24 mouse cellular contexts compared by ENCODE assay signal in genomic region chr14:110179166-110179565, GRCm38 (mm10).
A peak's percentile ranks its signal among the peaks of the same experiment; 100 is the strongest.
DNase-seq lines count a peak whose midpoint lies in the region; ATAC-seq and TF ChIP-seq lines count a peak whose summit lies in the region.
"Had no signal": no experiment of that assay in that cellular context is flagged by ENCODE, and none has a peak within 500 bp of the region (broad histone marks: within the 10 kb centered on the region; RNA-seq: fewer than 3 reads in every experiment).

No protein-coding gene starts in this region.

- TF ChIP-seq CTCF in kidney, postnatal 0 days (IDR thresholded peaks at IDR 0.05; ENCODE audit: low read depth) = no peak
- no peak for TF ChIP-seq CTCF in MEL (IDR thresholded peaks at IDR 0.05 in 2 of 3, conservative IDR thresholded peaks at IDR 0.05 in 1 of 3; ENCODE audit: control insufficient read depth in 1 of 3, insufficient read depth in 1 of 3, low read depth in 2 of 3, low read length in 3 of 3, poor library complexity in 1 of 3, severe bottlenecking in 1 of 3)
- no peak for TF ChIP-seq CTCF in cerebellum, adult 2 months (IDR thresholded peaks at IDR 0.05; ENCODE audit: borderline replicate concordance, insufficient read depth, low read depth, low read length)

- peak; percentile 62; the same call in 1 of the 2 replicates for ATAC-seq in kidney, embryonic 15.5 days (replicated peaks; ENCODE audit: low FRiP score)
- ATAC-seq in kidney, postnatal 0 days (replicated peaks; ENCODE audit: low FRiP score, low read depth) = no peak
- ATAC-seq: activated CD4-positive, CD25-positive, alpha-beta regulatory T cell, adult 4 months; forebrain, embryonic 14.5 days; forebrain, embryonic 16.5 days; Patski had no signal

- no peak for TF ChIP-seq EP300 in MEL (IDR thresholded peaks at IDR 0.05; ENCODE audit: low read depth in 1 of 2, low read length in 2 of 2)

- H3K36me3 ChIP-seq in kidney, embryonic 15.5 days = no peaks in the 10 kb centered on the region
- H3K36me3 ChIP-seq in kidney, postnatal 0 days (ENCODE audit: insufficient read depth, low read length) = no peaks in the 10 kb centered on the region
- H3K36me3 ChIP-seq in MEL (ENCODE audit: control insufficient read depth in 1 of 2, insufficient read depth in 2 of 2, low read length in 2 of 2) = peaks cover 0 to 2% of the 10 kb centered on the region in 2 experiments; a peak in 1 of 4 replicates
- H3K36me3 ChIP-seq: embryonic facial prominence, embryonic 13.5 days; embryonic facial prominence, embryonic 15.5 days; forebrain, embryonic 10.5 days; forebrain, embryonic 12.5 days had no signal

- H3K27ac ChIP-seq in kidney, embryonic 15.5 days = no peak overlapping the region
- H3K27ac ChIP-seq in kidney, postnatal 0 days = no peak overlapping the region
- no peak overlapping the region for H3K27ac ChIP-seq in MEL (ENCODE audit: control insufficient read depth, low read depth, low read length)
- no peak overlapping the region for H3K27ac ChIP-seq in cerebellum, adult 2 months (ENCODE audit: insufficient read depth, low read length)
- H3K27ac ChIP-seq: embryonic facial prominence, embryonic 13.5 days; embryonic facial prominence, embryonic 15.5 days; forebrain, embryonic 10.5 days; forebrain, embryonic 12.5 days had no signal

- no peak for TF ChIP-seq POLR2A in MEL (IDR thresholded peaks at IDR 0.05; ENCODE audit: control insufficient read depth in 1 of 2, insufficient read depth in 1 of 2, low read depth in 1 of 2, low read length in 2 of 2, poor library complexity in 1 of 2)
- TF ChIP-seq POLR2A in cerebellum, adult 2 months (IDR thresholded peaks at IDR 0.05; ENCODE audit: borderline replicate concordance, insufficient read depth, low read length) = no peak

- no peaks in the 10 kb centered on the region for H3K27me3 ChIP-seq in kidney, embryonic 15.5 days
- no peaks in the 10 kb centered on the region for H3K27me3 ChIP-seq in kidney, postnatal 0 days (ENCODE audit: insufficient read depth, low read length)
- no peaks in the 10 kb centered on the region for H3K27me3 ChIP-seq in MEL (ENCODE audit: control insufficient read depth in 1 of 2, insufficient read depth in 2 of 2, low read length in 2 of 2)
- H3K27me3 ChIP-seq in cerebellum, adult 2 months (ENCODE audit: control insufficient read depth, insufficient read depth, low read length) = no peaks in the 10 kb centered on the region
- H3K27me3 ChIP-seq: embryonic facial prominence, embryonic 13.5 days; embryonic facial prominence, embryonic 15.5 days; forebrain, embryonic 12.5 days; Patski had no signal

- no peak for DNase-seq in kidney, postnatal 4 days
- peak; percentile 31 for DNase-seq in kidney, postnatal 0 days (ENCODE audit: low spot score)
- DNase-seq in kidney, adult 11 months = no peak
- peak; percentile 23 for DNase-seq in MEL (ENCODE audit: low read depth, low spot score)
- DNase-seq in cerebellum, adult 2 months = no peak
- DNase-seq: adrenal gland, adult 8-10 months; adrenal gland, postnatal 14 days; adrenal gland, postnatal 36 days; cerebellum, adult 11-12 months; cerebellum, adult 8-10 months; cerebellum, adult 9-11 months; cerebellum, postnatal 14 days; cerebellum, postnatal 36 days; embryo, embryonic 11 days had no signal

- TF ChIP-seq RAD21 in MEL (IDR thresholded peaks at IDR 0.05; ENCODE audit: low read depth, low read length) = no peak

- H3K4me1 ChIP-seq in kidney, embryonic 15.5 days = no peaks in the 10 kb centered on the region
- no peaks in the 10 kb centered on the region for H3K4me1 ChIP-seq in kidney, postnatal 0 days (replicated peaks; ENCODE audit: insufficient read depth, low read length)
- peaks cover 0 to 4% of the 10 kb centered on the region in 2 experiments for H3K4me1 ChIP-seq in MEL (ENCODE audit: control insufficient read depth in 1 of 2, insufficient read depth in 2 of 2, low read length in 2 of 2)
- no peaks in the 10 kb centered on the region for H3K4me1 ChIP-seq in cerebellum, adult 2 months (ENCODE audit: control insufficient read depth, insufficient read depth, low read length)
- H3K4me1 ChIP-seq: embryonic facial prominence, embryonic 13.5 days; embryonic facial prominence, embryonic 15.5 days; forebrain, embryonic 10.5 days; forebrain, embryonic 12.5 days had no signal

- no peaks in the 10 kb centered on the region for H3K9me3 ChIP-seq in kidney, embryonic 15.5 days (replicated peaks)
- H3K9me3 ChIP-seq in kidney, postnatal 0 days (replicated peaks; ENCODE audit: low read length) = no peaks in the 10 kb centered on the region
- no peaks in the 10 kb centered on the region for H3K9me3 ChIP-seq in MEL (replicated peaks; ENCODE audit: insufficient read depth, low read length)
- H3K9me3 ChIP-seq: embryonic facial prominence, embryonic 13.5 days; embryonic facial prominence, embryonic 15.5 days; forebrain, embryonic 10.5 days; forebrain, embryonic 12.5 days had no signal

- H3K4me3 ChIP-seq in kidney, embryonic 15.5 days (replicated peaks) = no peak overlapping the region
- H3K4me3 ChIP-seq in kidney, postnatal 0 days (replicated peaks; ENCODE audit: low read depth, low read length) = no peak overlapping the region
- no peak overlapping the region for H3K4me3 ChIP-seq in MEL (ENCODE audit: control insufficient read depth in 1 of 2, insufficient read depth in 1 of 2, low read depth in 2 of 2, low read length in 2 of 2)
- H3K4me3 ChIP-seq in cerebellum, adult 2 months (replicated peaks; ENCODE audit: insufficient read depth, low read depth, low read length) = no peak overlapping the region
- H3K4me3 ChIP-seq: embryonic facial prominence, embryonic 13.5 days; embryonic facial prominence, embryonic 15.5 days; erythroblast, embryonic 14.5 days; forebrain, embryonic 10.5 days; forebrain, embryonic 12.5 days had no signal

- no peak overlapping the region for H3K4me2 ChIP-seq in kidney, embryonic 15.5 days
- H3K4me2 ChIP-seq in kidney, postnatal 0 days (ENCODE audit: low read length) = no peak overlapping the region
- H3K4me2 ChIP-seq: embryonic facial prominence, embryonic 13.5 days; embryonic facial prominence, embryonic 15.5 days; forebrain, embryonic 12.5 days had no signal

- no peak overlapping the region for H3K9ac ChIP-seq in kidney, embryonic 15.5 days
- no peak overlapping the region for H3K9ac ChIP-seq in kidney, postnatal 0 days (ENCODE audit: low read depth, low read length)
- H3K9ac ChIP-seq in MEL (ENCODE audit: control insufficient read depth, low read depth, low read length, poor library complexity, severe bottlenecking) = no peak overlapping the region
- H3K9ac ChIP-seq: embryonic facial prominence, embryonic 13.5 days; embryonic facial prominence, embryonic 15.5 days; forebrain, embryonic 12.5 days had no signal

- no peaks in the 10 kb centered on the region for H3K79me2 ChIP-seq in MEL (ENCODE audit: control insufficient read depth, insufficient read depth, low read length, poor library complexity)

TF ChIP-seq in MEL, 35 proteins besides CTCF, POLR2A, EP300 and RAD21:
- TF ChIP-seq TCF12 (IDR thresholded peaks at IDR 0.05; ENCODE audit: low read depth, low read length) (no peak), RCOR1 (IDR thresholded peaks at IDR 0.05; ENCODE audit: low read depth, low read length) (peak; percentile 42; the same call in 1 of the 2 replicates)
TF ChIP-seq in MEL: peak in this region for 1.

Comparison
In these comparisons a context has a peak if more than half of its experiments do, and no peak if none do; other contexts are left out.
1. DNase-seq: peak in kidney, postnatal 0 days (single experiment) and MEL (single experiment); none in kidney, postnatal 4 days (0 of 2), kidney, adult 11 months (single experiment) and cerebellum, adult 2 months (0 of 2).